Mouse (Mus musculus) inflammation-experienced regulatory T-cells, adult 6 months (primary cell): ENCODE data around the gene Atp2b2. TPM values are rescaled to one million over a fixed set of nuclear protein-coding genes. Genes with fewer than 3 reads are reported as not detected.

Source experiments
- ATAC-seq: one replicate; pipeline ENCODE4 v1.8.0; 2017
- polyA plus RNA-seq, 3 experiments: library from polyadenylated mRNA; unstranded; fragments of 100-300 nt; shearing (Covaris generic); gene quantifications; one replicate each; pipeline ENCODE4 v1.2.1; 2017

The Atp2b2 gene
- polyA plus RNA-seq, 3 experiments from 2014 or later = 0.12 to 0.15 TPM; not detected in 1

DNA sequence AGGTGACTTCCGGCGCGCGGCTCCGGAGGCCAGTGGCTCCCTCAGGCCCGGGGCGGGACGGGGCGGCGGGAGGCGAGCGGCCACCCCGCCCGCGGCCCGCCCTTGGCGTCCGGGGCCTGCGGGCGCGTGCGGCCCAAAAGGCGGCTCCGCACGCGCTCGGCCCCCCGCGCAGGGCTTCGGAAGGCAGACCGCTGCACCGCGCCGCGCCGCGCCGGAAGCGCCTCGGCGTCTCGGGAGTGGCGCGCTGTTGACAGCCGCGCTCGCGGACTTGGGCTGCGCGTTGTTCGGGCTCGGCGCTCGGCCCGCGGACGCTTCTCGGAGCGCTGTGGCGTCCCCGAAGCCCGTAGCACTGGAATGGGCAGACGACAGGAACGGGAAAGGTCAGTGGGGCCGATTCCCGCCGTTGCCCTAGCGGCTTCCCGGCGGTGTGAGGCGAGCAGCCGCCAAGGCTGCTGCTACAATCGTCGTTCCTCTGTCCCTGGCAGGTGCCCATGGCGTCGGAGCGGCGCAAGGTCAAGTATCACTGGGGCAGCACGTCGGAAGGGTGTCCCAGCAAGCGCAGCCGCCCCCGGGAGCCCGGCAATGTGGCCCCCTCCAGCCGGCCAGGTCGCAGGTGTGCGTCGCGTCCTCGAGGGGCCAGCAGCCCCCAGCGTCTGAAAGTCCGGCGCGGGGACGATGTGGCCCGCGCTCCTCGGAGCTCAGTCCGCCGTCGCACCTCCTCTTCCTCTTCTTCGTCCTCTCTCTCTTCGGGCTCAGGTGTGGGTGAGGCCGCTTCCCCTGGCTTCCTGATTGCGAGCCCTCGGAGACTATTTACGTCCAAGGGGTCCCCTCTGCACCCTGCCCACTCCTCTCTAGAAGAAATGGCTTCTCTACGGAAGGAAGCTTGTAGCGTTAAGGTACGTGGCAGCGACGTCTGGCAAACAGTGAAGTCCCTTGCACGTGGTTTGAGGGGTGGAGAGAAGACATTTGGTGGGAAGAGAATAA, 344.9 kb downstream of the Atp2b2 start:
- ATAC-seq = no peak

GRCm38 (mm10) chr6:113696582-113697221, 345.7 kb downstream of the Atp2b2 start, which contains the start of gene Tatdn2:
Gene Tatdn2 (plus strand): TSS chr6:113697050.
- peak; percentile 88 for ATAC-seq

GRCm38 (mm10) chr6:113695766-113696355, 346.6 kb downstream of the Atp2b2 start:
- ATAC-seq = no peak

DNA sequence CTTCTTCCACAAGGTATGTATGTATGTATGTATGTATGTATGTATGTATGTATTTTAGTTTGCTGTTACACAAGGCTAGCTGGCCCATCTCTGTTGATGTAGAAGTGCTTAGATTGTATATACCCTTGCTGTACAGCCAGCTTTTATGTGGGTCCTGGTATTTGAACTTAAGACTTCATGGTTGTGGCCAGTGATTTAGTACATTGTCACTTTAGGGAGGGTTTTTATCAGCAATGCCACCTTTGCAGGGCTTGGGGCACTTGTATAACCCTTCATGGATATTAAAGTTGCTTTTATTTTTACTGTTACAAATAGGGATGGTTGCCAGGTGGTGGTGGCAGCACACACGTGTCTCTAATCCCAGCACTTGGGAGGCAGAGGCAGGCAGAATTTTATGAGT, 347.2 kb downstream of the Atp2b2 start:
- ATAC-seq = no peak

Other genes starting within 250 kb of the Atp2b2 start
- gene Slc6a11, start 88.6 kb upstream of the Atp2b2 start, polyA plus RNA-seq = not detected
- under 1 TPM in 1 of 3 experiments, not detected in 2; 0.48 TPM for gene Slc6a1, start 240.0 kb upstream of the Atp2b2 start, polyA plus RNA-seq